Mouse (Mus musculus) kidney, adult 2 months (tissue): ENCODE measurements around the gene 1600014C10Rik.

Experiments
- CTCF ChIP-seq: fragments of 200-500 bp; conservative IDR thresholded peaks from 2 replicates; pipeline ENCODE4 v1.5.1; 2011; ENCODE audit warnings: low read depth, mild to moderate bottlenecking, control low read depth, low read length, moderate library complexity, mixed read lengths; ENCODE audit not compliant: insufficient read depth, insufficient read length
- POLR2A ChIP-seq: fragments of 200-500 bp; IDR thresholded peaks from one replicate; pipeline ENCODE4 v1.6.1; 2011; ENCODE audit warnings: low read depth, low read length, control low read depth

GRCm38 (mm10) chr7:38158764-38159458 is 24.1 kb upstream of the 1600014C10Rik start:
- TF ChIP-seq POLR2A = no peak
- no peak for TF ChIP-seq CTCF
